Mouse (Mus musculus) B cell, adult 2 months (primary cell): ENCODE results near the gene Cetn3.

Experiments
- DNase-seq, 2 experiments: peaks; one replicate each; pipeline ENCODE4 v3.0.0; 2022

Gene Cetn3

GRCm38 (mm10) chr13:81824576-81825330 is 41.9 kb downstream of the Cetn3 start:
- DNase-seq: no peak

GRCm38 (mm10) chr13:81828486-81828885 is 45.6 kb downstream of the Cetn3 start:
- DNase-seq: no peak

- no peak for DNase-seq
Measured at GRCm38 (mm10) chr13:81831838-81832237, 49.0 kb downstream of the Cetn3 start.

GRCm38 (mm10) chr13:81836386-81837177 is 53.7 kb downstream of the Cetn3 start:
- no peak for DNase-seq

GRCm38 (mm10) chr13:81838016-81838415 is 55.1 kb downstream of the Cetn3 start:
- DNase-seq: no peak

GRCm38 (mm10) chr13:81838948-81839347 is 56.1 kb downstream of the Cetn3 start:
- no peak for DNase-seq

- no peak for DNase-seq
Measured at GRCm38 (mm10) chr13:81840246-81840645, 57.4 kb downstream of the Cetn3 start.

GRCm38 (mm10) chr13:81840646-81841045 is 57.8 kb downstream of the Cetn3 start:
- DNase-seq: no peak

- no peak for DNase-seq
Measured at GRCm38 (mm10) chr13:81842278-81842677, 59.4 kb downstream of the Cetn3 start.
